Mouse (Mus musculus) layer of hippocampus, adult 11-12 months (tissue): ENCODE measurements around the gene Lypd6.

Experiments
- DNase-seq: peaks from one replicate; pipeline ENCODE4 v3.0.0; 2022; ENCODE audit warnings: low spot score

Gene Lypd6

GRCm38 (mm10) chr2:50066246-50066967 lies at the start of gene Lypd6:
Gene Lypd6, plus strand, starts transcription at chr2:50066429.
- DNase-seq: peak; percentile 53

GRCm38 (mm10) chr2:50019477-50019876 lies 46.8 kb upstream of the Lypd6 start:
- no peak for DNase-seq

- DNase-seq: no peak
Measured at GRCm38 (mm10) chr2:50025549-50025948, 40.7 kb upstream of the Lypd6 start.

GRCm38 (mm10) chr2:50028930-50029329 lies 37.3 kb upstream of the Lypd6 start:
- DNase-seq: no peak

- no peak for DNase-seq
Measured at GRCm38 (mm10) chr2:50044170-50044870, 21.9 kb upstream of the Lypd6 start.

- DNase-seq: no peak
Measured at GRCm38 (mm10) chr2:50044871-50045470, 21.3 kb upstream of the Lypd6 start.

GRCm38 (mm10) chr2:50045841-50046240 lies 20.4 kb upstream of the Lypd6 start:
- DNase-seq: no peak

- DNase-seq: no peak
Measured at GRCm38 (mm10) chr2:50048442-50048841, 17.8 kb upstream of the Lypd6 start.

- DNase-seq: no peak
Measured at GRCm38 (mm10) chr2:50053893-50054292, 12.3 kb upstream of the Lypd6 start.

- no peak for DNase-seq
Measured at GRCm38 (mm10) chr2:50065902-50066245, 355 bp upstream of the Lypd6 start.

- DNase-seq: no peak
Measured at GRCm38 (mm10) chr2:50066968-50067315, 713 bp downstream of the Lypd6 start.

GRCm38 (mm10) chr2:50069571-50070295 lies 3.5 kb downstream of the Lypd6 start:
- DNase-seq: no peak

GRCm38 (mm10) chr2:50072158-50072557 lies 5.9 kb downstream of the Lypd6 start:
- DNase-seq: no peak

- DNase-seq: no peak
Measured at GRCm38 (mm10) chr2:50084746-50085145, 18.5 kb downstream of the Lypd6 start.

GRCm38 (mm10) chr2:50087761-50088160 lies 21.5 kb downstream of the Lypd6 start:
- DNase-seq: no peak

- no peak for DNase-seq
Measured at GRCm38 (mm10) chr2:50096336-50096735, 30.1 kb downstream of the Lypd6 start.

- no peak for DNase-seq
Measured at GRCm38 (mm10) chr2:50100364-50101151, 34.3 kb downstream of the Lypd6 start.

GRCm38 (mm10) chr2:50101152-50101450 lies 34.9 kb downstream of the Lypd6 start:
- no peak for DNase-seq

GRCm38 (mm10) chr2:50103850-50104503 lies 37.7 kb downstream of the Lypd6 start:
- no peak for DNase-seq

- DNase-seq: no peak
Measured at GRCm38 (mm10) chr2:50105590-50105989, 39.4 kb downstream of the Lypd6 start.

GRCm38 (mm10) chr2:50105992-50106391 lies 39.8 kb downstream of the Lypd6 start:
- no peak for DNase-seq

- DNase-seq: no peak
Measured at GRCm38 (mm10) chr2:50106879-50107278, 40.6 kb downstream of the Lypd6 start.
